In genomic region chr4:23713781-23714415, GRCm38 (mm10) we compare ENCODE assay signal across 14 mouse cellular contexts.
"Had no signal": no experiment of that assay in that cellular context is flagged by ENCODE, and none has a peak within 500 bp of the region (broad histone marks: within the 10 kb centered on the region; RNA-seq: fewer than 3 reads in every experiment).

No protein-coding gene starts in this region.

- H3K4me3 ChIP-seq: liver, embryonic 12.5 days; midbrain, embryonic 12.5 days; neural tube, embryonic 12.5 days; stomach, embryonic 15.5 days had no signal

- H3K36me3 ChIP-seq: liver, embryonic 12.5 days; midbrain, embryonic 12.5 days; neural tube, embryonic 12.5 days; stomach, embryonic 15.5 days had no signal

- H3K27ac ChIP-seq: liver, embryonic 12.5 days; liver, embryonic 14.5 days; midbrain, embryonic 12.5 days; neural tube, embryonic 12.5 days; stomach, embryonic 15.5 days; stomach, postnatal 0 days had no signal

- H3K9me3 ChIP-seq: liver, embryonic 12.5 days; midbrain, embryonic 12.5 days; neural tube, embryonic 12.5 days; stomach, embryonic 15.5 days had no signal

- DNase-seq: lung, adult 18-20 months; lung, embryonic 14.5 days; lung, postnatal 10 days; lung, postnatal 4 days; right cerebral cortex, postnatal 14 days; thymus, adult 2 months; thymus, postnatal 25 days; thymus, postnatal 4 days had no signal

- ATAC-seq: liver, embryonic 12.5 days had no signal

- H3K27me3 ChIP-seq: liver, embryonic 12.5 days; midbrain, embryonic 12.5 days; neural tube, embryonic 12.5 days; stomach, embryonic 15.5 days had no signal

- H3K4me2 ChIP-seq: liver, embryonic 12.5 days; lung, embryonic 14.5 days; midbrain, embryonic 12.5 days; neural tube, embryonic 12.5 days; stomach, embryonic 15.5 days had no signal

- H3K4me1 ChIP-seq: liver, embryonic 12.5 days; midbrain, embryonic 12.5 days; neural tube, embryonic 12.5 days; stomach, embryonic 15.5 days had no signal

- H3K9ac ChIP-seq: liver, embryonic 12.5 days; liver, embryonic 14.5 days; lung, embryonic 14.5 days; midbrain, embryonic 12.5 days; neural tube, embryonic 12.5 days; stomach, embryonic 15.5 days had no signal
